Mouse (Mus musculus): ENCODE results near the gene Coq10a. TPM values are rescaled to one million over a fixed set of nuclear protein-coding genes. Genes with fewer than 3 reads are reported as not detected.

The Coq10a gene
- total RNA-seq, 2 experiments from 2014 or later = 3.3 to 14.3 TPM

GRCm38 (mm10) chr10:128315578-128315977 is 53.2 kb downstream of the Coq10a start:
- ATAC-seq (replicated peaks; ENCODE audit: low FRiP score, poor library complexity, severe bottlenecking) = 0 out of 2 replicates have a peak, but pooled peaks have one; percentile 21

Other genes with a start within 250 kb of the Coq10a start
- gene Rbms2, start 188.7 kb downstream of the Coq10a start, total RNA-seq (2015; ENCODE audit: low replicate concordance) = 1.8 and 5.4 TPM in 2 replicates
- gene Rbms2, start 188.7 kb downstream of the Coq10a start, total RNA-seq (2017; ENCODE audit: low replicate concordance) = 7.0 and 7.1 TPM in 2 replicates
- gene Gls2, start 174.5 kb downstream of the Coq10a start, total RNA-seq (2015; ENCODE audit: low replicate concordance) = 12.6 TPM in 1 of 2 replicates, not detected in the other
- gene Gls2, start 174.5 kb downstream of the Coq10a start, total RNA-seq (2017; ENCODE audit: low replicate concordance) = not detected in 2 replicates
- gene Spryd4, start 157.2 kb downstream of the Coq10a start, total RNA-seq (2015; ENCODE audit: low replicate concordance) = 2.1 and 3.6 TPM in 2 replicates
- gene Spryd4, start 157.2 kb downstream of the Coq10a start, total RNA-seq (2017; ENCODE audit: low replicate concordance) = 1.2 and 3.1 TPM in 2 replicates
- not detected in 2 replicates for gene Mip, start 143.2 kb downstream of the Coq10a start, total RNA-seq (2015; ENCODE audit: low replicate concordance)
- not detected in 2 replicates for gene Mip, start 143.2 kb downstream of the Coq10a start, total RNA-seq (2017; ENCODE audit: low replicate concordance)
- 32.1 and 41.1 TPM in 2 replicates for gene Timeless, start 136.9 kb downstream of the Coq10a start, total RNA-seq (2015; ENCODE audit: low replicate concordance)
- 43.4 and 53.9 TPM in 2 replicates for gene Timeless, start 136.9 kb downstream of the Coq10a start, total RNA-seq (2017; ENCODE audit: low replicate concordance)
- gene Apon, start 114.9 kb downstream of the Coq10a start, total RNA-seq (2015; ENCODE audit: low replicate concordance) = 2.9 and 4.7 TPM in 2 replicates
- gene Apon, start 114.9 kb downstream of the Coq10a start, total RNA-seq (2017; ENCODE audit: low replicate concordance) = 1.7 TPM in 1 of 2 replicates, not detected in the other
- gene Apof, start 100.3 kb downstream of the Coq10a start, total RNA-seq (2015; ENCODE audit: low replicate concordance) = not detected in 2 replicates
- not detected in 2 replicates for gene Apof, start 100.3 kb downstream of the Coq10a start, total RNA-seq (2017; ENCODE audit: low replicate concordance)
- gene Stat2, start 98.4 kb downstream of the Coq10a start, total RNA-seq (2015; ENCODE audit: low replicate concordance) = 35.6 and 37.5 TPM in 2 replicates
- 30.0 and 40.0 TPM in 2 replicates for gene Stat2, start 98.4 kb downstream of the Coq10a start, total RNA-seq (2017; ENCODE audit: low replicate concordance)
- gene Il23a, start 70.2 kb downstream of the Coq10a start, total RNA-seq (2015; ENCODE audit: low replicate concordance) = not detected in 2 replicates
- 0.39 TPM in 1 of 2 replicates, not detected in the other for gene Il23a, start 70.2 kb downstream of the Coq10a start, total RNA-seq (2017; ENCODE audit: low replicate concordance)
- gene Pan2, start 65.7 kb downstream of the Coq10a start, total RNA-seq (2015; ENCODE audit: low replicate concordance) = 34.8 and 42.9 TPM in 2 replicates
- gene Pan2, start 65.7 kb downstream of the Coq10a start, total RNA-seq (2017; ENCODE audit: low replicate concordance) = 27.0 and 27.5 TPM in 2 replicates
- gene Cnpy2, start 46.5 kb downstream of the Coq10a start, total RNA-seq (2015; ENCODE audit: low replicate concordance) = 40.7 and 44.4 TPM in 2 replicates
- gene Cnpy2, start 46.5 kb downstream of the Coq10a start, total RNA-seq (2017; ENCODE audit: low replicate concordance) = 29.4 and 38.9 TPM in 2 replicates
- 92.3 and 106 TPM in 2 replicates for gene Cs, start 31.3 kb downstream of the Coq10a start, total RNA-seq (2015; ENCODE audit: low replicate concordance)
- gene Cs, start 31.3 kb downstream of the Coq10a start, total RNA-seq (2017; ENCODE audit: low replicate concordance) = 58.9 and 60.6 TPM in 2 replicates
- gene Ankrd52, start 8.1 kb upstream of the Coq10a start, total RNA-seq (2015; ENCODE audit: low replicate concordance) = 11.9 and 20.5 TPM in 2 replicates
- 4.4 and 10.2 TPM in 2 replicates for gene Ankrd52, start 8.1 kb upstream of the Coq10a start, total RNA-seq (2017; ENCODE audit: low replicate concordance)
- gene Slc39a5, start 32.2 kb upstream of the Coq10a start, total RNA-seq (2015; ENCODE audit: low replicate concordance) = not detected in 2 replicates
- gene Slc39a5, start 32.2 kb upstream of the Coq10a start, total RNA-seq (2017; ENCODE audit: low replicate concordance) = not detected in 2 replicates
- gene Nabp2, start 42.5 kb upstream of the Coq10a start, total RNA-seq (2015; ENCODE audit: low replicate concordance) = 28.5 TPM in 2 replicates
- gene Nabp2, start 42.5 kb upstream of the Coq10a start, total RNA-seq (2017; ENCODE audit: low replicate concordance) = 13.1 and 15.5 TPM in 2 replicates
- gene Rnf41, start 42.7 kb upstream of the Coq10a start, total RNA-seq (2015; ENCODE audit: low replicate concordance) = 3.4 and 11.5 TPM in 2 replicates
- 4.0 and 4.4 TPM in 2 replicates for gene Rnf41, start 42.7 kb upstream of the Coq10a start, total RNA-seq (2017; ENCODE audit: low replicate concordance)
- 70.4 and 112 TPM in 2 replicates for gene Smarcc2, start 90.3 kb upstream of the Coq10a start, total RNA-seq (2015; ENCODE audit: low replicate concordance)
- 101 and 117 TPM in 2 replicates for gene Smarcc2, start 90.3 kb upstream of the Coq10a start, total RNA-seq (2017; ENCODE audit: low replicate concordance)
- 353 and 444 TPM in 2 replicates for gene Myl6, start 125.1 kb upstream of the Coq10a start, total RNA-seq (2015; ENCODE audit: low replicate concordance)
- 506 and 519 TPM in 2 replicates for gene Myl6, start 125.1 kb upstream of the Coq10a start, total RNA-seq (2017; ENCODE audit: low replicate concordance)
- 4.0 TPM in 1 of 2 replicates, not detected in the other for gene Myl6b, start 129.7 kb upstream of the Coq10a start, total RNA-seq (2015; ENCODE audit: low replicate concordance)
- 0.51 TPM in 1 of 2 replicates, not detected in the other for gene Myl6b, start 129.7 kb upstream of the Coq10a start, total RNA-seq (2017; ENCODE audit: low replicate concordance)
- 23.4 and 27.2 TPM in 2 replicates for gene Esyt1, start 156.9 kb upstream of the Coq10a start, total RNA-seq (2015; ENCODE audit: low replicate concordance)
- 29.7 and 30.8 TPM in 2 replicates for gene Esyt1, start 156.9 kb upstream of the Coq10a start, total RNA-seq (2017; ENCODE audit: low replicate concordance)
- gene Zc3h10, start 178.8 kb upstream of the Coq10a start, total RNA-seq (2015; ENCODE audit: low replicate concordance) = 0.72 and 2.9 TPM in 2 replicates
- gene Zc3h10, start 178.8 kb upstream of the Coq10a start, total RNA-seq (2017; ENCODE audit: low replicate concordance) = 5.9 and 6.4 TPM in 2 replicates
- 1,611 and 1,688 TPM in 2 replicates for gene Rpl41, start 180.3 kb upstream of the Coq10a start, total RNA-seq (2015; ENCODE audit: low replicate concordance)
- gene Rpl41, start 180.3 kb upstream of the Coq10a start, total RNA-seq (2017; ENCODE audit: low replicate concordance) = 704 and 1,169 TPM in 2 replicates
- gene Pa2g4, start 197.0 kb upstream of the Coq10a start, total RNA-seq (2015; ENCODE audit: low replicate concordance) = 122 and 141 TPM in 2 replicates
- gene Pa2g4, start 197.0 kb upstream of the Coq10a start, total RNA-seq (2017; ENCODE audit: low replicate concordance) = 87.7 and 97.9 TPM in 2 replicates
- gene Erbb3, start 220.7 kb upstream of the Coq10a start, total RNA-seq (2015; ENCODE audit: low replicate concordance) = 0.84 and 1.1 TPM in 2 replicates
- gene Erbb3, start 220.7 kb upstream of the Coq10a start, total RNA-seq (2017; ENCODE audit: low replicate concordance) = 0.39 and 0.53 TPM in 2 replicates

Data from erythroid progenitor cell, adult 5-6 weeks (primary cell).